Mouse (Mus musculus) intestine, embryonic 14.5 days (tissue): ENCODE data around the gene Tmem121. TPM values are rescaled to one million over a fixed set of nuclear protein-coding genes. Genes with fewer than 3 reads are reported as not detected.

Experiments
- ATAC-seq: fragments of 200-750 bp; cut with Nextera tagmentation; replicated peaks from 2 replicates; pipeline ENCODE4 v1.8.0; 2017; ENCODE audit warnings: low read depth, moderate number of reproducible peaks, moderate TSS enrichment, moderate library complexity; ENCODE audit not compliant: low FRiP score, low TSS enrichment
- DNase-seq: peaks from one replicate; pipeline ENCODE4 v3.0.0-alpha.2; 2018; ENCODE audit warnings: low spot score
- H3K27ac ChIP-seq: fragments of 300-500 bp; sonication (generic); 2 replicates; pipeline ENCODE4 v1.5.1; 2014; ENCODE audit warnings: low read depth, mild to moderate bottlenecking, control low read depth
- H3K27me3 ChIP-seq: fragments of 300-500 bp; sonication (generic); replicated peaks from 2 replicates; pipeline ENCODE4 v1.6.1; 2014; ENCODE audit warnings: low read length, control low read depth; ENCODE audit not compliant: control insufficient read depth, insufficient read depth
- H3K36me3 ChIP-seq: fragments of 300-500 bp; sonication (generic); 2 replicates; pipeline ENCODE4 v1.6.1; 2014; ENCODE audit warnings: low read length, control low read depth; ENCODE audit not compliant: control insufficient read depth, insufficient read depth
- H3K4me1 ChIP-seq: fragments of 300-500 bp; sonication (generic); replicated peaks from 2 replicates; pipeline ENCODE4 v1.6.1; 2014; ENCODE audit warnings: low read length, control low read depth, mixed read lengths; ENCODE audit not compliant: control insufficient read depth, insufficient read depth
- H3K4me2 ChIP-seq: fragments of 300-500 bp; sonication (generic); 2 replicates; pipeline ENCODE4 v1.6.1; 2014; ENCODE audit warnings: low read length
- H3K4me3 ChIP-seq: fragments of 300-500 bp; sonication (generic); 2 replicates; pipeline ENCODE4 v1.5.1; 2014; ENCODE audit warnings: low read depth, low read length, control low read depth, mixed read lengths
- H3K9ac ChIP-seq: fragments of 300-500 bp; sonication (generic); 2 replicates; pipeline ENCODE4 v1.6.1; 2014; ENCODE audit warnings: mild to moderate bottlenecking, low read length
- H3K9me3 ChIP-seq: fragments of 300-500 bp; sonication (generic); 2 replicates; pipeline ENCODE4 v1.6.1; 2016; ENCODE audit warnings: low read length, control low read depth; ENCODE audit not compliant: control insufficient read depth
- WGBS: fragments of 180-500 bp; shearing (Covaris S2); extraction: QIAGEN DNeasy Blood & Tissue Kit; methylation state at CpG from one replicate; pipeline ENCODE4 v1.1.7; 2014; 5-methylcytosine and 5-hydroxymethylcytosine counted together
- polyA plus RNA-seq: library from polyadenylated mRNA; unstranded; fragments of >200 nt; fragmentation: Nextera tagmentation; extraction: Ambion mirVana; gene quantifications from 2 replicates; pipeline ENCODE4 v1.2.1, GENCODE M21; 2014

Gene Tmem121
- polyA plus RNA-seq, 1 experiment from 2014 or later: 6.6 TPM

DNA sequence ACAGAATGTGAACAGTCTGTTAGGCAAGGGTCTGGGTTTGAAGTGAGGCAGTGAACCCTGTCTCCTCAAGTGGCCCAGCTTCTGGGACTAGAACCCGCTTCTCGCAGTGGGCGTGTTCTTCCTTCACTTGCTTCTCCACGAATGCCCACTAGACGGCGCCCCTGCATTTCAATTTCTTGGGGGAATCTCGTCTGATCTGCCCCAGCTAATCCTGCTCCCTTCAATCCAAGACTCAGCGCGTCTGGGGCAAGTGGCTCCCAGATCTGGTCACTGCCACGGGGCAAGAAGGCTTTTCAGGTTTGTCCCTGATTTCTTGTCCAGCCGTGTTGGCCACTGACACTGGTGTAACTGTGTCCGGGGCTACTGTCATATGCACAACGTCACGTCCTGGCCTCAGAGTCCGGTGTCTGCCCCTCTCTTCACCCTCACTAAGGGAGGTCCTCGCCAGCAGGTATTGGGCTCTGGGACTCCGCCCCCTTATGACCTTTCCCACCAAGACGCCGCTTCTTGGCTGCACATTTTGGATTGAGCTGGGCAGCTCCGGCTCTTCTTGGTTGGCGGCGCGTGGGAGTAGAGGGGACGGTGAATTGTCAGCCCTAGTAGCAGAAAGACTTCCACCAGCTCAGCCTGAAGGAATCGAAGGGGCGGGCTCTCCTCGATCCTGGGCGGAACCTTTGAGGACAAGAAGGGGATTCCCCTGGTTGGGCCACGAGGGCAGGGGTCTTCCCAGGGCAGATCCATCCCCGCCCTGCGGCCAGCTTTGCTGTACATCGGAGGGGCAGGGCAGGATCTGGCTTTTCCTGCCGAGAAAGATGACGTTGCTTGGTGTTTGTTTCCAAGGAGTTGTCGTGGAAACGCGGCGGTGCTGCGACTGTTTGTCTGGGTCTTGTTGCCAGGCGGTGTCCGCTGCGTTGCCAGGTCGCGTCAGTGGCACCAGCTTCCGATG is 39.3 kb upstream of the Tmem121 start, which contains the start of gene Crip1:
Gene Crip1, plus strand, starts transcription at position 205 of the 946 bp plus-strand sequence.
- peak; percentile 93 for DNase-seq
- no peaks in the 10 kb centered on the region for H3K36me3 ChIP-seq
- no peaks in the 10 kb centered on the region for H3K9me3 ChIP-seq
- 0 out of 2 replicates have a peak, but pooled peaks have one; percentile 1 for ATAC-seq
- H3K9ac ChIP-seq: 0 out of 2 replicates have a peak within 1 kb of the TSS, but pooled peaks have one; percentile 25
- H3K27ac ChIP-seq: peak within 1 kb of the TSS; percentile 6; the same call in 1 of the 2 replicates
- H3K4me2 ChIP-seq: peak within 1 kb of the TSS; percentile 45
- 0 out of 2 replicates have a peak within 1 kb of the TSS, but pooled peaks have one; percentile 11 for H3K4me3 ChIP-seq
- 9% methylated on average over 45 of the region's 45 CpGs for WGBS
- peaks cover 10% of the 10 kb centered on the region for H3K27me3 ChIP-seq
- H3K4me1 ChIP-seq: peaks cover 29% of the 10 kb centered on the region

DNA sequence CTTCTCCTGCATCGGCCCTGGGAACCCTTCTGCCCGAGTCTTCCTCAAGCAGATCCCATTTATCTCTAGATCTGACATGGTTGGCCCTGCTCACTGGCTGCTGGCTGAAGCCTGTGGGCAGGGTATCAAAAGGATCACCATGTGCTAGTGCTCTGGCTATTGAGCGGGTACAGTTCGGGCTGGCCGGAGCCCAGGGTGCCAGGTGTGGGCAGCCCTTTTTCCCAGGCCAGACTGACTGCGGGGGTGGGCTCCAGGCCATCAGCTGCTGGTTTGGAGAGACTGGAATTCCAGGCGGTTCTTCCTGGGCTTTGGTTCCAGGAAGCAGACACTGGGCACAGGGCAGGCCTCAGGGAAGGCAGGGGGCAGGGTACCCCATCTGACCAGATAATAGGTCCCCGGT is 38.2 kb upstream of the Tmem121 start:
- Histone ChIP-seq H3K4me3 (no peak overlapping the region), H3K27ac (no peak overlapping the region)

DNA sequence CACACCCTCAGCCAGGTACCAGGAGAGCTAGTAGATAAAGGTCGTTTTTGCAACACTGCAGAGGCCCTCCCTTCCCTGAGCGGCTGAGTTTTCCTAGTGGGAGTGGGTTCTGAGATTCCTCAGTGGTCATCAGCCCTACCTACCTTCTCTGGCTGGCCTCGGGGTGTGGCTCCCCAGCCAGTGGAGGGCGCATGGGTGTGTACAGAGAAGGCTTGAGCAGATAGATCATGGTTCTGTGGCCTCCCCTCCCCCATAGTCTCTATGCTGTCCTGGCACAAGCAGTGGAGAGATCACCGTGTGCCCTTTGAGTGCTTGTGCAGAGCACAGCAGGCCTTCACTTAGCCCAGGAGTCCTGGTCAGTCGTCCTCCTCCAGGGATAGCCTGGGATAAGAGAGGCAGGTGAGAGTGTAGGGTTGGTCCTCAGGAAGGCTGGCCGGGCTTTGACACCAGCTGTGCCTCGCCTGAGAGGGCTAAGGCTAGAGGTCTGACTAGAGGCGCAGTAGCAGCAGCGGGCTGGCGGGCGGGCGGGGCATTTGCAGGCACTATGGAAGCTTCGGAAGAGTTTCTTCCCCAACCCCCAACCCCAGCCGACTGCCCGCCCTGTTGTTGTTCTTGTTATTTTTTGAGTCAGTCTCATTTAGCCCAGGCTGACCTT is 37.2 kb upstream of the Tmem121 start:
- H3K4me2 ChIP-seq: no peak overlapping the region
- DNase-seq (no peak), ATAC-seq (no peak)
- H3K4me1 ChIP-seq: peaks cover 20% of the 10 kb centered on the region; the same call in 1 of the 2 replicates
- H3K9me3 ChIP-seq: no peaks in the 10 kb centered on the region
- H3K36me3 ChIP-seq: no peaks in the 10 kb centered on the region
- WGBS: 37% methylated on average over 16 of the region's 16 CpGs
- no peak overlapping the region for H3K9ac ChIP-seq
- no peak overlapping the region for H3K4me3 ChIP-seq
- H3K27me3 ChIP-seq: peaks cover 14% of the 10 kb centered on the region
- no peak overlapping the region for H3K27ac ChIP-seq

More for the DNA sequence above, 38.2 kb upstream of the Tmem121 start:
- no peak overlapping the region for H3K4me2 ChIP-seq
- WGBS: 78% methylated on average over 8 of the region's 8 CpGs
- peaks cover 28% of the 10 kb centered on the region for H3K4me1 ChIP-seq
- ATAC-seq (no peak), DNase-seq (no peak)
- H3K9ac ChIP-seq: no peak overlapping the region
- no peaks in the 10 kb centered on the region for H3K36me3 ChIP-seq
- no peaks in the 10 kb centered on the region for H3K9me3 ChIP-seq
- peaks cover 14% of the 10 kb centered on the region for H3K27me3 ChIP-seq

DNA sequence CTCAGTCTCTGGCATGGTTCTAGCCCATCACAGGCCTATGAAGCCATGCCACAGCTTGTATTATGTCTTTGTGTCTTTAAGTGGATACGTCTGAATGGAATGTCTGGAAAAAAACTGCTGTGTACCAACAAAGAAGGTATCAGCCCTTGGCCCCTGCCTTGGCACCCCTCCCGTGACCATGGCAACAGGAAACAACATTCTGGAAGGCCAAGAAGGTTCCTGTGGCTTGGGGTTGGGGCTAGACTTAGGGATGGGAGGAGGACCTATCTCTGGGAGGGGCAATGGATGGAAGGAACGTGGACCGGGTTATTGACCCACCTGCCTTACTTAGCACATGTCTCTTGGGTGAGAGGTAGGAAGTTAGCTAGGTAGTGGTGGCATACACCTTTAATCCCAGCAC is 36.4 kb upstream of the Tmem121 start:
- WGBS: 75% methylated on average over 4 of the region's 4 CpGs
- Histone ChIP-seq H3K9ac (no peak overlapping the region), H3K27me3 (peaks cover 14% of the 10 kb centered on the region), H3K4me1 (peaks cover 20% of the 10 kb centered on the region; the same call in 1 of the 2 replicates), H3K9me3 (no peaks in the 10 kb centered on the region), H3K4me2 (no peak overlapping the region), H3K27ac (no peak overlapping the region), H3K36me3 (no peaks in the 10 kb centered on the region), H3K4me3 (no peak overlapping the region)
- DNase-seq (no peak), ATAC-seq (no peak)

DNA sequence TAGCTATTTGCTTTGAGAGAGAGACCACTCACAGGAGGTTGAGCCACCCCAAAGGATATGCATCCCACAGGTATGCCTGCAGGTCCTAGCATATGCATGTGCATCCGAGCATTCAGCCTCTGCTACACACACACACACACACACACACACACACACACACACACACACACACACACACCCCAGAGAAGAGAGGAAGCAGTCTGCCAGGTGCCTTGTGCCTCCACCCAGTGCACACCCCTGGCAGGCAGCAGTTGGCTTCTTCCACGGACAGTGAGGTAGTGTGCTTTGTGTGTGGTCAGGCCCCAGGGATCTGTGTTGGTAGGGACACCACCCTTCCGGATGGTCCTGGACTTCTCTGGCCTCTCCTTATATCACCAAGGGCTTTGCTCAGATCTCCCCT is 35.8 kb upstream of the Tmem121 start:
- Histone ChIP-seq H3K27me3 (peaks cover 14% of the 10 kb centered on the region), H3K27ac (no peak overlapping the region), H3K4me1 (peaks cover 20% of the 10 kb centered on the region; the same call in 1 of the 2 replicates), H3K4me2 (no peak overlapping the region), H3K9me3 (no peaks in the 10 kb centered on the region), H3K36me3 (no peaks in the 10 kb centered on the region), H3K4me3 (no peak overlapping the region), H3K9ac (no peak overlapping the region)
- WGBS: 72% methylated on average over 3 of the region's 3 CpGs
- ATAC-seq: no peak
- no peak for DNase-seq

DNA sequence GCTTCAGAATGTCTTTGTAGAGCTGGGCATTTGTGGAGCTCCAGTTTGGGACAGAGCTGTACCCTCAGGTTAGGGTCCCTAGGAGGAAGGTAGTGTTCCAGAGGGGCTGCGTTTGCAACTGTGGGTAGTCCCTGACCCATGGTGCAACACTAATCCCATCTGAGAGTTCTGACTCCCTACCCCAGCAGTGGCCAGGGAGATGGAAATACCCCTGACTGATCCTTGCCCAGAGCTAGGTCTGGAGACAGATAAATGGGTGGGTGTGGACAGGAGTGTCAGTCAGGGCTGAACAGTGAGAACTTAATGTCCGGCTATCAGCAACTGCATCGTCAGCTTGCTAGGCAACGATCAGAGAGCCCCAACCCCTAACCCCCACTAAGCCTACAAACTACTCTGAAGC is 35.1 kb upstream of the Tmem121 start:
- 78% methylated on average over 4 of the region's 4 CpGs for WGBS
- Histone ChIP-seq H3K36me3 (no peaks in the 10 kb centered on the region), H3K27me3 (peaks cover 14% of the 10 kb centered on the region), H3K9ac (no peak overlapping the region), H3K27ac (no peak overlapping the region), H3K4me1 (peaks cover 23% of the 10 kb centered on the region), H3K4me2 (no peak overlapping the region), H3K4me3 (no peak overlapping the region), H3K9me3 (no peaks in the 10 kb centered on the region)
- ATAC-seq (no peak), DNase-seq (no peak)

DNA sequence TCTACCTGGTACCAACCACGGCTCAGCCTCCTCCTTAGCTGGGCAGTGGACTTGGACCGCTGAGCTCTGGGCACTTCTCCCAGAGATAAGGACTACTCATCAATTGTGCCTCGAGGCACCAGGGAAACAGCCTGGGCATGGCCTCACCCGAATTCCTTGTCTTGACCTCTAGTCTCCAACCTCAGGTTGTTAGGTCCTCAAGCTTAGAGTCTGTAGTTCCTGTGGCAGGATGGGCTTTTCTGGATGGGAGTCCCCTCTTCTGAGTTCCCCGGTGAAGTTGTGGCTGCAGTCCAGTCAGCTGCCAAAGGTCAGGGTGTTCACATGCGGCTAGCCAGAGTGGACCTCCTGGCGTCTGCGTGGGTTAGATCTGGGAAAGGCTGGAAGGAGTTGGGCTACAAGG is 34.7 kb upstream of the Tmem121 start:
- Histone ChIP-seq H3K9ac (no peak overlapping the region), H3K27me3 (peaks cover 14% of the 10 kb centered on the region), H3K9me3 (no peaks in the 10 kb centered on the region), H3K36me3 (no peaks in the 10 kb centered on the region), H3K4me3 (no peak overlapping the region), H3K4me1 (peaks cover 23% of the 10 kb centered on the region), H3K27ac (no peak overlapping the region), H3K4me2 (no peak overlapping the region)
- WGBS: 65% methylated on average over 8 of the region's 8 CpGs
- ATAC-seq: no peak
- DNase-seq: no peak

DNA sequence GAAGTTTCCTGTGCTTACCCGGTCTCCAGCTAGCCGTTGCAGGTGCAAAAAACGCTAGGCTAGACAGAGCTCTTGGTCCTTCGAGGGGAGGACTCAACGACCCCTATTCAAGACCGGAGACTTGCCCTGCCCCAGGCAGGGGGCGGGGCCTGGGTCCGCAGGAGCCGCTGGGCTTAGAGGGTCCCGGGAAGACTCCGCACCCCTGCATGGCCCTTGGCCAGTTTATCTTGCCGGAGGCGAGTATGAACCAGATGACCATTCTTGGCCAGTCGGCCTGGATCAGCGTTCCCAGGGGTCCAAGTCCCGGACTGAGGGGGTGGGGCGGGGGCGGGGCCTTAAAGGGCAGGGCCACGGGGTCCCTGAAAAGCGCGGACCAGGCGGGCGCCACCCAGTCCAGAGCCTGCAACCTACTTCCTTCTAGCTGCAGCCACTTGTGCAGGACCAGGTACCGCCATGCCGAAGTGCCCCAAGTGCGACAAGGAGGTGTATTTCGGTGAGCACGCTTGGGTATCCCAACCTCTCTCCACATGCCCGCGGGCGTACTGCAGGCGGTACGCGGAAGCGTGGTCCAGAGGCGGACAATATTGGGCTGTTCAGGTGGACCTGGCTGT is 34.0 kb upstream of the Tmem121 start:
- Histone ChIP-seq H3K9ac (peak overlapping the region; percentile 42), H3K9me3 (no peaks in the 10 kb centered on the region), H3K4me2 (peak overlapping the region; percentile 90), H3K36me3 (no peaks in the 10 kb centered on the region), H3K27ac (no peak overlapping the region), H3K4me3 (peak overlapping the region; percentile 46), H3K27me3 (peaks cover 14% of the 10 kb centered on the region), H3K4me1 (peaks cover 20% of the 10 kb centered on the region)
- DNase-seq (peak; percentile 74), ATAC-seq (no peak)
- WGBS: under 1% methylated on average over 35 of the region's 36 CpGs
